Mouse (Mus musculus) liver, postnatal 0 days (tissue): ENCODE results near the gene Plk4.
A peak's percentile ranks its signal among the peaks of the same experiment; 100 is the strongest.

Experiments used
- CTCF ChIP-seq: sonication (generic); IDR thresholded peaks from 2 replicates; pipeline ENCODE4 v1.5.1; 2016; ENCODE audit warnings: antibody characterized with exemption, low read depth
- EP300 ChIP-seq: IDR thresholded peaks from 2 replicates; pipeline ENCODE4 v1.6.1; 2016; ENCODE audit warnings: antibody characterized with exemption, low read depth, mild to moderate bottlenecking

GRCm38 (mm10) chr3:40846473-40846956 lies 46.7 kb downstream of the Plk4 start, which contains the start of gene Mfsd8:
- TF ChIP-seq EP300 (peak; percentile 74), CTCF (peak; percentile 78)
